Mouse (Mus musculus) kidney, postnatal 25 days (tissue): ENCODE results near the gene Fzd7.

ENCODE experiments used
- DNase-seq, 2 experiments: peaks; one replicate each; pipeline ENCODE4 v3.0.0; 2021; ENCODE audit warnings: mixed read lengths in 2 of 2

Fzd7 gene

DNA sequence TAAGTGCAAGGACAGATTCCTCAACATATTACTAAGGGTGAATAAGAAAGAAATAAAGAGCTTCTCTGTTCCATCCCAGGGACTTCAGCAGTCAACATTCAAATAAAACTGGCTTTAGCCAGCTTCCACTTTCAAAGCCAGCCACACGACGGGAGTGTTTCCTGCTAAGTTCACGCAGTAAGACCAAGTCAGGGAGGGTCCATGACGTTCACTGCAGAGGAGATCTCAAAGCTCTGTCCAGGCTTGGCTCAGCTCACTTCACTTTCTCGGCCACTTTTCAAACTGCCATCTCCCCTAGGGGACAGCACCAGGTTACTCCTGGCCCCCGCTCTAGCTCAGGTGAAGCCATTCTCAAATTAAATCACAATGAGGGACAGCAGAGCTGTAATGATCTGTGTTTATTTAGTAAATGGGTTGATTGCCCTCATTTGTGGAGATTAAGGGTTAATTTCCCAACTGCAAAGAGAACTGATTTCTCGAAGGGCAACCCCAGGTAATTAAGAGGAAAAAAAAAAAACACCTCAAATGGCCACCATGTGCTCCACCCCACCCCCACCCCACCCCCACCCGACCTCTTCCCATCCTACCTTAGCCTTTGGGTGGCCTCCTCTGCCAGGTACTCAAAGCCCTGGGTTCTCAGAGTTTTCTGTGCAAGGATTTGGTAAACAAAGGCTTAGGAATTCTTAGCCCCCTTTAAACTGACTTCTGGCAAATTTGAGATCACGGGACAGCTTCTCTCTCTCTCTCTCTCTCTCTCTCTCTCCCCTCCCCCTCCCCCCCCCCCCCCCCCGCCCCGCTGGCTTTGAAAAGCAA lies 9.7 kb upstream of the Fzd7 start:
- DNase-seq: no peak

DNA sequence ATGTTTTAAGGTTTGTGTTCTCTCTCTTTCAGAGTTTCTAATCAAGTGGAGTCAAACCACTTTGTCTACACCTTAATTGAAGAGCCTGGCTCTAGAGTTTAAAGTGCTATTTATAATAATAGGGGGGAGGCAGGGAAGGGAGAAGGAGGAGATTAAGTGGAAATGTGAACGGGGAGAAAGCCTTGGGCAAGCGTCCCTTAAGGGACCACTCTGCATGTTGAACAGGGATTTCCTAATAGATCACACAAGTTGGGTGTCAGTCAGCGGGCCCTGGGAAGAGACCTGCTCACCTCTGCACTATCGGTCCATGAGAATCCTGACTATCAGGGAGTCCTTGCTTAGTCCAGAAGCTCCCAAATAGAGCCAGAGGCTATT lies 9.1 kb upstream of the Fzd7 start:
- no peak for DNase-seq

DNA sequence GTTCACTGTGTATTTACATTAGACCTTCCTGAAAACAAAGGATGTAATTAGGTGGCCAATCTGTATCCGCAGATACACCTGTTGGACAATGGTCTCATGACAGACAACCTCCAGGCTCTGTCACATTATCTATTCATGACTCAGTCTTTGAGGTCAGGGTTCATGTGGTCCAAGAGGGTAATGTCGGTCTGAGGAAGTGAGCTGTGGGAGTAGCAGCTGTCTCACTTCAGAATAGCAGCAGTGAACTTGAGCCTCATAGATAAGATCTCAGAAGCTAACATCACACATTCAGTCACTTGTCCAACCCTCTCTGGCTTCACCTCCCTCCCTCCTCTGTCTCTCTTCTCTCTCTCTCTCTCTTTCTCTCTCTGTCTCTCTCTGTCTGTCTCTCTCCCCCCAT lies 6.6 kb upstream of the Fzd7 start:
- DNase-seq: no peak

DNA sequence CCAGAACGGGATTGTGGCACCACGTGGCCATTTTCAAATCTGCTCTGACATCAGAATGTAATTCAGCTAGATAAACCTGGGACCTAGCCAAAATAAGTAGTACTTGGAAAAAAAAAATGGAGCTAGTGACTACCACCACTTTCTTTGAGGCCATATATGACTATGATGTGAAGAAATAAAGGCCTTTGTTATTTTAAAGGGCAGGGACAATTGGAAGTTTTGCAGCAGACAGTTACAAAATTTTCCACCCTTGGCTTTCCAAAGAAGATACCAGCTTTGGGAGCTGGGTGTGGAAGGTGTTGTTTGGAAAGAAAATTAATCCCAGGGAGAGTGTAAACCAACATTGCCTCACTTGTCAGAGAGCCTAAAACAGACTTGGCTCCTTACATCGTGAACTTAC lies 3.3 kb upstream of the Fzd7 start:
- no peak for DNase-seq

DNA sequence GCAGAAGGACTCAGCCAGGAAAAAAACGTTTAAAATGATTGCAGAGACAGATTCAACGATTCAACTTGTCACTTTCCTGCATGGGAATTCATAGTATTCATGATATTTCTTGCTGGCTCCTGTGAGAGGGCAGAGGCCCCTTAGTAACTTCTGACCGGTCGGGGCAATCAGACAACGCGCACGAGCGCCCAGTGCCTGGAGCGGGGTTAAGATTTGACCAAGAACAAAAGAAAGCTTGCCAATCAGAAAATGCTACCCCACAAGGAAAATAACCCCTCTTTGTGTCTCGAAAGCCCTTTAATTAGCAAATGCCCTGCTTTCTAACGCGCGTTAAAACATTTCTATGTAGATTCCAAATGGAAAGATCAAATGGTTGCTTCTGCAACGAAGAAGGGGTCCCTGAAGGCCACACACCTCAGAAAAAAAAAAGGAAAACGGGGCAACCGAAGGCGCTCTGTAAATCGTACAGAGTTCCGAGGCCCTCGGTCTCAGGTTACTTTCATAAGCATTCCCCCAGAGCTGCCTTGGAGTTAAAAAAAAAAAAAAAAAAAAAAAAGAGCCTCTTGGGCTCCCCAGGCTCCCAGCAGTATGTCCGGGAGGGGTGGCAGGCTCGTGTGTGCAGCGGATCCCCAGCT lies 1.3 kb upstream of the Fzd7 start:
- DNase-seq: peak in 1 of 2 experiments; percentile 47

DNA sequence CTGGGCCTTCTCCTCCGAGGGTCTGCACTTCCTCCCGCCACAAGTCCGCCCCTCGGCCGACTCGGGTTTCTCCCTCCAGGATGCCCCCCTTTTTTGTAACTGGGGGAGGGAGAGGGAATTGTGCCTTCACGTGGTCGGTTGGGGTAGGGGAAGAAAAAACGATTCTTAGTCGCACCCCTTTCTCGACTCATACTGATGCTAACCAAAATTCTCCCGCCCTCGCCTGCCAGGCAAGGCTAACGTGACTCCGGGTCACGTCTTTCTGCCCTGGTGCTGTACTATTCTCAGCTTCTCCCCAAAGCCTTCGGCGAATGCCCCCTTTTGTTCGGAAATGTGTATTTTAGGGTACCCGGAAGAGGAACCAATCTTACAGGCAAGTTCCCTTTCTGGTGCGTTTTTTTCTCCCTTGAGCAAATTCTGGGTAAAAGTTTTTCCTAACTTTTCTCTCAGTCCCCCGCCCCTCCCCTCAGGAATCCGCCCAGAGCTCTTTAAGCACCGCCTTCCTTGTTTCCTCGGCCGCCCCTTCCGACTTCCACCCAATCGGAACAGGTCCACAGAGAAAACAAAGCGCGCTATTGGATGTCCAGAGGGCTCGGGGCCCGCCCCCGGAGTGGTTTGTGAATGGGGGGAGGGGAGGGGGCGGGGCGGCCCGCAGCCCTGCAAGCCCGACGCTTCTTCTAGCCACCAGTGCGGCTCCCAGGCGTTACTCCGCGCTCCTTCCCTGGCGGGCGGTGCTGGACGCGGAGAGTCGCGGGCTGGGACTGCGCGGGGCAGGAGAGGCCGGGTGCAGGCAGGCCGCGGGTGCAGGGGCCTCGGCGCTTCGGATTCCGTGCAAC lies 550 bp upstream of the Fzd7 start:
- peak; percentile 97 to 98 for DNase-seq

DNA sequence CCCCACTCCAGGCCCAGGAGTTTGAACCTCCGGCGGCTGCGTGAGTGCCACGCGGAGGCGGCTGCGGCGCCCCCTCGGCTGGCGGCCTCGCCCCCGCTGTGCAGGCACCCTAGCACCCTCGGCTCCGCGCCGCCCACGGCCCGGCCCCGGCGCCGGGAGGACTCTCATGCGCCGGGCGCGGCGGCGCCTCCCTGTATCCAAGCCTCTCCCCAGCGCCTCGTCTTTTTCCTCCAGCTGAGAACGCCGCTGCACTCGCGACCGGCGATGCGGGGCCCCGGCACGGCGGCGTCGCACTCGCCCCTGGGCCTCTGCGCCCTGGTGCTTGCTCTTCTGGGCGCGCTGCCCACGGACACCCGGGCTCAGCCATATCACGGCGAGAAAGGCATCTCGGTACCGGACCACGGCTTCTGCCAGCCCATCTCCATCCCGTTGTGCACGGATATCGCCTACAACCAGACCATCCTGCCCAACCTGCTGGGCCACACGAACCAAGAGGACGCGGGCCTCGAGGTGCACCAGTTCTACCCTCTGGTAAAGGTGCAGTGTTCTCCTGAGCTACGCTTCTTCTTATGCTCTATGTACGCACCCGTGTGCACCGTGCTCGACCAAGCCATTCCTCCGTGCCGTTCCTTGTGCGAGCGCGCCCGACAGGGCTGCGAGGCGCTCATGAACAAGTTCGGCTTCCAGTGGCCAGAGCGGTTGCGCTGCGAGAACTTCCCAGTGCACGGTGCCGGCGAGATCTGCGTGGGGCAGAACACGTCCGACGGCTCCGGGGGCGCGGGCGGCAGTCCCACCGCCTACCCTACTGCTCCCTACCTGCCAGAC lies 684 bp downstream of the Fzd7 start:
- DNase-seq: peak; percentile 38 to 63

DNA sequence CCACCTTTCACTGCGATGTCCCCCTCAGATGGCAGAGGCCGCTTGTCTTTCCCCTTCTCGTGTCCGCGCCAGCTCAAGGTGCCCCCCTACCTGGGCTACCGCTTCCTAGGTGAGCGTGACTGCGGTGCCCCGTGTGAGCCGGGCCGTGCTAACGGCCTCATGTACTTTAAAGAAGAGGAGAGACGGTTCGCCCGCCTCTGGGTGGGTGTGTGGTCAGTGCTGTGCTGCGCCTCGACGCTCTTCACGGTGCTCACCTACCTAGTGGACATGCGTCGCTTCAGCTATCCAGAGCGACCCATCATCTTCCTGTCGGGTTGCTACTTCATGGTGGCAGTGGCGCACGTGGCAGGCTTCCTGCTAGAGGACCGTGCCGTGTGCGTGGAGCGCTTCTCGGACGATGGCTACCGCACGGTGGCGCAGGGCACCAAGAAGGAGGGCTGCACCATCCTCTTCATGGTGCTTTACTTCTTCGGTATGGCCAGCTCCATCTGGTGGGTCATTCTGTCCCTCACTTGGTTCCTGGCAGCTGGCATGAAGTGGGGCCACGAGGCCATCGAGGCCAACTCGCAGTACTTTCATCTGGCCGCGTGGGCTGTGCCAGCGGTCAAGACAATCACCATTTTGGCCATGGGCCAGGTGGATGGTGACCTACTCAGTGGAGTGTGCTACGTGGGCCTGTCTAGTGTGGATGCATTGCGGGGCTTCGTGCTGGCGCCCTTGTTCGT lies 1.5 kb downstream of the Fzd7 start:
- DNase-seq: peak; percentile 78 to 81

DNA sequence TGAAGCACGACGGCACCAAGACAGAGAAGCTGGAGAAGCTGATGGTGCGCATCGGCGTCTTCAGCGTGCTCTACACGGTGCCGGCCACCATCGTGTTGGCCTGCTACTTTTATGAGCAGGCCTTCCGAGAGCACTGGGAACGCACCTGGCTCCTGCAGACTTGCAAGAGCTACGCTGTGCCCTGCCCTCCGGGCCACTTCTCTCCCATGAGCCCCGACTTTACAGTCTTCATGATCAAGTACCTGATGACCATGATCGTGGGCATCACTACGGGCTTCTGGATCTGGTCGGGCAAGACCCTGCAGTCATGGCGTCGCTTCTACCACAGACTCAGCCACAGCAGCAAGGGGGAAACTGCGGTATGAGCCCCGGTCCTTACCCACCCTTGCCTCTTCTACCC lies 2.1 kb downstream of the Fzd7 start:
- DNase-seq: no peak

DNA sequence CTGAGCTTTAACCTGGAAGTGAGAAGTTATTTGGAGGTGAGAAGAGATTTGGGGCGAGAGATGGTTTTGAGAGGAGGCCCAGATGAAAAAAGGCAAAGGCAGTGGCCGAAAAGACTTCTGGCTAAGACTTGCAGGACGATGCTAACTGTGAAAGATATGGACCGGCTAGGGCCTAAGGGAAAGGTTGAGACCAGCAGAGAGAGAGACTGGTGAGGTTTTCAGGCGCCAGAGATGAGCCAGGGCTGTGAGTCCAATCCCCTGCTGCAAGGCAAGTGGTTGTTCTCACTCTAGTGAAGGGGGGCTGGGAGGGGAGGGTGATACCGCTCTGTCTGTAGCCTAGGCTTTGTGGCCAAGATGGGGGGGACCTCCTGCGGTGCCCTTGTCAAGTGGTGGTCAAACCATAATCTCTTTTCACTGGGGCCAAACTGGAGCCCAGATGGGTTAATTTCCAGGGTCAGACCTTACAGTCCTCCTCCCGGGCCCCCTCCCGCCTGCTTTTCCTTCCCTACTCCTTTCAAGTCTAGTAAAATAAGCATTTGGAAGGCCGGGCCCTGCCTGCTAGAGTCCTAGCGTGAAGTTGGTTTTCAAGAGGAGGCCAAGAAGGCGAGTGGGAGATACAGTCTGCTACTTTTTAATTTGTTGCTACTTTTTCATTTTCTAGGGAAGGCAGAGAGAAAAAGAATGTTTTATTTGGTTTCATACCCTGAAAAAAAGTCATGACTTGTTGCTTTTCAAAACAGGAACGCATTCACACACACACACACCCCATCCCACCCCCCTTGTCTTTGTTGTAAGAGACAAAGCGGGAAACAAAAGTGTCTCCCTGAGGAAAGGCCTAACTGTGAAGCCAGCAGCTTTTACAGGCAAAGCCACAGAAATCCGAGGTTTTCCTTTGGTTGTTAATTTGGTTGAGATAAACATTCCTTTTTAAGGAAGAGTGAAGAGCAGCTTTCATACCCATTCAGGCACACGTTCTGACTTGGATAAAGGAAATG lies 2.9 kb downstream of the Fzd7 start:
- DNase-seq: no peak

DNA sequence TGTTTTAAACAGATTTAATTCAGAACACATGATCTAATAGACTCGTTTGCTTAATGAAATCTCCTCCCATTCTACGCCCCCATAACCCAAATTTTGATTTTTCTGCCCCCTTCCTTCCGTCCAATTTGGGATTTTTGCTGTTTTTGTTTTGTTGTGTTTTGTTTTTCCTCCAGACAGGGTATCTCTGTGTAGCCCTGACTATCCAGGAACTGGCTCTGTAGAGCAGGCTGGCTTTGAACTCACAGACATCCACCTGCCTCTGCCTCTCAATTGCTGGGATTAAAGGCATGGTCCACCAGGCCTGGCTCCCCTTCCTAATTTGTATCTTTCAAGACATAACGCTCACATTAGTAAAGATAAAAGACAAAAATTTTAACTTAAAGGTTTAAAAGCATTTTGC lies 3.6 kb downstream of the Fzd7 start:
- no peak for DNase-seq

DNA sequence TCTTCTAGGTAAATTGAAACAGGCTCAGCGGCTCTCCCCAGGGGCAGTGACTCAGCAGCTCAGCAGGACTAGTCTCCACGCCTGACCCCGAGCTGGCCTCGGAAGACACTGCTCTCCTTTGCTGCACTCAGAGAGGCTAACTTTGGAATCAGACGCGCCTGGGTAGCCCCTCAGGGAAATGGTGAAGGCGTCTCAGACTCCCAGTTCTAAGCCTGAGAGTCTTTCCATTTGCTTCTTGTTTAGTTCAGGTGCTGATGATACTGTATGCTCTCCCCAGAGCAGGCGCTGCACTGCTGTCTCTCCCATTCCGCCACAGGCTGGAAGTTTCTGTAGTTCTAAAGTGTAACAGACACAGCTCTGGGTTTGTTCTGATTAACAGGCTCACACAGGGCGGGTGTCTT lies 5.4 kb downstream of the Fzd7 start:
- DNase-seq: peak; percentile 49 to 75

DNA sequence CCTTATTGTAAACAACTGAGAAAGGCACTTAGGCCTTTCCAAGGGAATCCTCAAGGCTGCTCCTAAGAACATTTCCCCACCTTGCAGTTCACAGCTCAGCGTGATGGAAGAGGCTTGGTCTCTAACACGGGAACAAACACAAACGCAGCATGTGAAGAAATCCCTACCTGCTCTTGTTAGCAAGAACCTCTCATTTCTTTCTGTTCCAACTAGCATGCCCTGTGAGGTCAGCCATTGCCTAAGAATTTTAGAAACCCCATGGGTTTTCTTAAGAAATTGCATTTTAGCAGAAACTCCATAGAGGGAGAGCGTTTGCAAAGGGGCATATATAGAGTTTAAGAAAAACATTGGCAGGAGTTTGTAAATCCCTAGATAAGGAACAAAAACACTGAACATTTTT lies 6.3 kb downstream of the Fzd7 start:
- no peak for DNase-seq

DNA sequence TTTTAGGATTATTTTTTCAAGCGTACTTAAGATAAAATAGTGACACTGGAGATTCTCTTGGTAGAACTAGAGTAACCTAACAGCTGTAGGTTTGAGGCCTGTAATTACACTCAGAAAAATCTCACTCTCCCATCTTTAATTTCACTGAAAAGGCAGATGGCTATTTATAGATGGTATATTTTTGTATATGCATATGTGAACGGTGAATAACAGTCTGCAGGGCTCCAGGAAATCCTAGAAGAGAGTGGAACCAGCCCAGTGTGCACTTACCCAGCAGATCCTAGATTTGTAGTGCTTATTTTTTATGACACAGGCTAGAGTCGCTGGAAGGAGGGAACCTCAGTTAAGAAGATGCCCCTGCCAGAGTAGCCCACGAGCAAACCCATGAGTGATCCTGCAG lies 6.8 kb downstream of the Fzd7 start:
- DNase-seq: no peak

DNA sequence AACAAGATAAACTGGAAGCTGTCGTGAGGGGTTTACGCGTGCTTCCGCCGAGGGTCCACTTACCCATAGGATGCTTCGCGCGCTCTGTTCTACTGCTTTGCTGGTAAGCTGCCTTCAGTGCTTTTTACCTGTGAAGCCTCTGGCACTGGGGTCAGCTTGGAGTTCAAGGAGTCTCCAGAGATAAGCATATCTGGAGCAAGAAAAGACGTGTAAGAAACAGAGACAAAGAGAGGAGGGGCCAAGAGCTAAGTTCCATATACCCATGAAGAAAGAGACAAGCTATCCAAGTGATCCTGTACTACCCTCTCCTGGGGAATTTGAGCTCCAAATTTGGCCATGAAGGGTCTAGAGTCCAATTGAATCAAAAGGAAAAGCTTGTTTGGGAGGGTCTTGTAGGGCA lies 9.3 kb downstream of the Fzd7 start:
- no peak for DNase-seq

DNA sequence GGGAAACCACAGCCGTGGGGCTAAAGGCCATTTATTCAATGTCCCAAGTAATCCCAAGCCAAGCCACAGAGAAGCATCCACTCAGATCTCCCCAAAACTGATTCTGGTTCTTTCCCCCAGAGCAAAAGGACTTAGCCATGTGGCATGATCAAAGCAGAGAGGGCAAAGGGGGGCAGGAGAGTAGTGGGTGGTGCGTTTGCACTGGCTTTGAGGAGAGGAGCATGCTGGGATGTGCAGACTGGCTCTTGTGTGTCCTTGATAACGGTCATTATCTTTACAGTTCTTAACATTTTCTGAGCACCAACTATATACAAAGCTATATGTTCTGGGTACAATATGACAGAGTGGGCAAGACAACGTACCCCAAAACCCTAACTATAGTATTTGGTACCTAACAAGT lies 10.2 kb downstream of the Fzd7 start:
- no peak for DNase-seq

DNA sequence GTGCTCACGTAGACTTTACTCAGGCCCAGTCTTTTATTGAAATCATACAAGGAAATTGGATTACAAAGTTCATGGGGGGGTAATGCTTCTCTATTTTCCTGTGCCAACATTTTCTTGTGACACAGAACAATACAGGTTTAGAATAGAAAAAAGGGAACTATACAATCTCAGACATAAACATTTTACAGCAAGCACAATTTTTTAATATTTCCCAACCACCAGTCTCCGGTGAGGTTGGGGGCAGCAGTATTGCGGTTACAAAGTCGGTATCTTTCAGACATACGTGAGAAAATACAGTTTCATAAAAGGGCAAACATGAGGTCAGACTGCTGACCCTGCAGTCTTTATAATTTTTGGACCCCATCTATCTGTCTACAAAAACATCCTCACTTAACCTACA lies 13.7 kb downstream of the Fzd7 start:
- no peak for DNase-seq

DNA sequence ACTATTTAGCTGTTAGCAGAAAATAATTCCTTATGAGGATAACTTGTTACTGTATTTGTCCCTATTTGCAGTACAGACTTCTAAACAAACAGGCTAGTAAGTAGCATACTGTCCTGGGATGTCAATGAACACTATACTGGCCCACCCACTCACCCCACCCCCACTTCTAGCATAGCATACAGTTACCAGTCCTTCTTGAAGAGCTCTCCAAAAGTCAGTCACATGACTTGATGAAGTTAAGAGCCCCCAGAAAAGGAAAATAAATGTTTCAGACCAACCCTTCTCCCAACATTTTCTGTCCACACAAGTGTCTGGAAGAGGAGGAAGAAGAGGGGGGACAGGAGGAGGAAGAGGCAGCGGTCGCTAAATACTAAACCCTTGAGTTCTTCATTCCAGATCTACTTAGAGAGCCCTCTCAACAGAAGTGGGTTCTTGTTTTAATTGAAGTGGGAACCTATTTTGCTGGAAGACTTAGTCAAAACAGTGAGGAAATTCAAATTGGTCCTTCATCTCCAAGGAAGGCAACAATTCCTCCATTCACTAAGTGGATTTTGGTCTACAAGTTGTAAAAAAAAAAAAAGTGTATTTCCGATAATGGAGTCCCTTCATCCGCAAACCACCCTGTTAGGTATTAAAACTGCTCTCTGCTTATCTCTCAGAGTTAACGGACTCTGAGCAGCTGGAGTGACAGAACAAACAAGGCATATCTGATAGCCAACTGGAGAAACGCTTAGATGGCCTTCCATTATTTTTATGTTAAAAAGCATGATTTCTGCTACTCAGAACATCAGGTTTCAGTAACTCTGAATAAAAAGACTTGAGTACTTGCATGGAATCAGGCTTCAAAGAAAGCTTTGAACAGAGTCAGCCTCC lies 15.8 kb downstream of the Fzd7 start:
- DNase-seq: no peak

DNA sequence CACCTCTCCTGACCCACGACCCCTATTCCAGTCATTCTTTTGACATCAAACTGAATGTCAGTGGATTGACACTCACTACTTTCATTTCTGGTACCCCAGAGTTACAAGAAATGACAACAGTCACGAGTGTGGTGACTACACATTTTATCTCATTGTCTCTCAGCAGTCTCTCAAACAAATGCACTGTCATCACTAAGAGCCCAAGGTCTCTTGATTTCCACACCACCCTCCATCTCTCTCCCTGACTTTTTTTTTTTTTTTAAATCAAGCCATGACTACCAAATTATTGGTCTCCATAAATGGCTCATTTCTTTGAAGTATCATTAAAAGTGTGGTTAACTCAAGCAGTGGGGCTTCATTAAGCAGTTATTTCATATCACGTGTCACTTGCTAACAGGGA lies 17.1 kb downstream of the Fzd7 start:
- no peak for DNase-seq

DNA sequence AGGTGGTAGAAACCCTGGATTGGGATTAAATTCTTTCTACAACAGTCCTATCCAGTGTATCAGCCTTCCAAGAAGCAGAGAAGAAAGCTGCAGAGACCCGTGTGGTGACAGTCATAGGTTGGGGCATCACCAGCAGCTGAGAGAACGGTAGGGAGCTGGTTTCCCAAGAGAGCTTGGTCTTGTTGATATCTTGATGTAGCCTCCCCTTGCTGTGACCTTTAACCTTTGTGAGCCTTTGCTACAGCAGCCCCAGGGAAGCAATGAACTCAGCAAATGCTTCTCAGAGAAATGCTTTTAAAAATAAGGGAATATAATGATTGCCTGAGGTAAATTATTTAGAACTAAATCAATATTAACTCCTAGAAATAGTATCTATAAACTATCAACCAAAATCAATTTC lies 20.1 kb downstream of the Fzd7 start:
- no peak for DNase-seq
